Mouse (Mus musculus): ENCODE data around the gene Hps4. TPM values are rescaled to one million over a fixed set of nuclear protein-coding genes. Genes with fewer than 3 reads are reported as not detected.
A peak's percentile ranks its signal among the peaks of the same experiment; 100 is the strongest.

Hps4 gene
- total and polyA plus RNA-seq, 2 experiments from 2014 or later: 32.7 to 45.6 TPM

- WGBS: 67% methylated on average over 10 of the region's 10 CpGs
- no peak for TF ChIP-seq CTCF (IDR thresholded peaks at IDR 0.05; ENCODE audit: low read depth)
- no peak overlapping the region for H3K9ac ChIP-seq (replicated peaks; ENCODE audit: low read length)
- ATAC-seq (no peak), DNase-seq (ENCODE audit: low spot score) (no peak)
- H3K27ac ChIP-seq: no peak overlapping the region
- no peaks in the 10 kb centered on the region for H3K27me3 ChIP-seq (ENCODE audit: insufficient read depth, low read length)
- peaks cover 19% of the 10 kb centered on the region; the same call in 1 of the 2 replicates for H3K36me3 ChIP-seq (ENCODE audit: insufficient read depth, low read length)
- peaks cover 6% of the 10 kb centered on the region; the same call in 1 of the 2 replicates for H3K4me1 ChIP-seq (ENCODE audit: insufficient read depth, low read length)
- H3K4me2 ChIP-seq (ENCODE audit: low read depth, low read length): no peak overlapping the region
- H3K4me3 ChIP-seq (ENCODE audit: low read length): no peak overlapping the region
- 0 out of 2 replicates have a peak, but pooled peaks cover 2% of the 10 kb centered on the region for H3K9me3 ChIP-seq (ENCODE audit: low read length)
These were observed 21.4 kb downstream of the Hps4 start for GRCm38 (mm10) chr5:112364184-112364797.

GRCm38 (mm10) chr5:112366879-112367278, 24.0 kb downstream of the Hps4 start:
- Histone ChIP-seq H3K4me3 (ENCODE audit: low read length) (no peak overlapping the region), H3K27me3 (ENCODE audit: insufficient read depth, low read length) (no peaks in the 10 kb centered on the region), H3K36me3 (ENCODE audit: insufficient read depth, low read length) (peaks cover 19% of the 10 kb centered on the region; the same call in 1 of the 2 replicates), H3K4me2 (ENCODE audit: low read depth, low read length) (no peak overlapping the region), H3K4me1 (ENCODE audit: insufficient read depth, low read length) (peaks cover 27% of the 10 kb centered on the region), H3K9me3 (ENCODE audit: low read length) (0 out of 2 replicates have a peak, but pooled peaks cover 2% of the 10 kb centered on the region), H3K27ac (no peak overlapping the region), H3K9ac (replicated peaks; ENCODE audit: low read length) (no peak overlapping the region)
- TF ChIP-seq CTCF (IDR thresholded peaks at IDR 0.05; ENCODE audit: low read depth): no peak
- DNase-seq (ENCODE audit: low spot score): no peak
- no peak for ATAC-seq
- whole genome bisulfite sequencing: 89% methylated on average over 6 of the region's 6 CpGs

- peak; percentile 38 for TF ChIP-seq CTCF (IDR thresholded peaks at IDR 0.05; ENCODE audit: low read depth)
- no peak for ATAC-seq
These were observed 24.5 kb downstream of the Hps4 start for GRCm38 (mm10) chr5:112367338-112367737.

GRCm38 (mm10) chr5:112367929-112368328, 25.0 kb downstream of the Hps4 start:
- Histone ChIP-seq H3K4me2 (ENCODE audit: low read depth, low read length) (no peak overlapping the region), H3K27ac (peak overlapping the region; percentile 20; the same call in 1 of the 2 replicates), H3K4me3 (ENCODE audit: low read length) (no peak overlapping the region), H3K27me3 (ENCODE audit: insufficient read depth, low read length) (no peaks in the 10 kb centered on the region), H3K9ac (replicated peaks; ENCODE audit: low read length) (no peak overlapping the region), H3K4me1 (ENCODE audit: insufficient read depth, low read length) (peaks cover 37% of the 10 kb centered on the region), H3K9me3 (ENCODE audit: low read length) (no peaks in the 10 kb centered on the region), H3K36me3 (ENCODE audit: insufficient read depth, low read length) (peaks cover 16% of the 10 kb centered on the region; the same call in 1 of the 2 replicates)
- no peak for DNase-seq (ENCODE audit: low spot score)
- no peak for ATAC-seq
- 86% methylated on average over 12 of the region's 12 CpGs for WGBS
- no peak for TF ChIP-seq CTCF (IDR thresholded peaks at IDR 0.05; ENCODE audit: low read depth)

More at GRCm38 (mm10) chr5:112367338-112367737, 24.5 kb downstream of the Hps4 start:
- Histone ChIP-seq H3K9me3 (ENCODE audit: low read length) (no peaks in the 10 kb centered on the region), H3K9ac (replicated peaks; ENCODE audit: low read length) (no peak overlapping the region), H3K27ac (no peak overlapping the region), H3K4me2 (ENCODE audit: low read depth, low read length) (no peak overlapping the region), H3K27me3 (ENCODE audit: insufficient read depth, low read length) (no peaks in the 10 kb centered on the region), H3K4me1 (ENCODE audit: insufficient read depth, low read length) (peaks cover 32% of the 10 kb centered on the region), H3K4me3 (ENCODE audit: low read length) (no peak overlapping the region), H3K36me3 (ENCODE audit: insufficient read depth, low read length) (peaks cover 16% of the 10 kb centered on the region; the same call in 1 of the 2 replicates)
- DNase-seq (ENCODE audit: low spot score): peak; percentile 24
- WGBS: 91% methylated on average over 4 of the region's 4 CpGs

GRCm38 (mm10) chr5:112368666-112369065, 25.8 kb downstream of the Hps4 start:
- Histone ChIP-seq H3K4me2 (ENCODE audit: low read depth, low read length) (no peak overlapping the region), H3K27me3 (ENCODE audit: insufficient read depth, low read length) (no peaks in the 10 kb centered on the region), H3K4me3 (ENCODE audit: low read length) (no peak overlapping the region), H3K9ac (replicated peaks; ENCODE audit: low read length) (0 out of 2 replicates have a peak overlapping the region, but pooled peaks have one; percentile 21), H3K36me3 (ENCODE audit: insufficient read depth, low read length) (peaks cover 14% of the 10 kb centered on the region; the same call in 1 of the 2 replicates), H3K9me3 (ENCODE audit: low read length) (no peaks in the 10 kb centered on the region), H3K4me1 (ENCODE audit: insufficient read depth, low read length) (peaks cover 41% of the 10 kb centered on the region), H3K27ac (peak overlapping the region; percentile 95; the same call in 1 of the 2 replicates)
- peak; percentile 19 for TF ChIP-seq CTCF (IDR thresholded peaks at IDR 0.05; ENCODE audit: low read depth)
- WGBS: 47% methylated on average over 10 of the region's 10 CpGs
- ATAC-seq (peak; percentile 54), DNase-seq (ENCODE audit: low spot score) (peak; percentile 80)

GRCm38 (mm10) chr5:112369326-112369725, 26.4 kb downstream of the Hps4 start:
- Histone ChIP-seq H3K27me3 (ENCODE audit: insufficient read depth, low read length) (no peaks in the 10 kb centered on the region), H3K4me3 (ENCODE audit: low read length) (no peak overlapping the region), H3K27ac (peak overlapping the region; percentile 95), H3K4me2 (ENCODE audit: low read depth, low read length) (no peak overlapping the region), H3K36me3 (ENCODE audit: insufficient read depth, low read length) (peaks cover 15% of the 10 kb centered on the region; the same call in 1 of the 2 replicates), H3K4me1 (ENCODE audit: insufficient read depth, low read length) (peaks cover 41% of the 10 kb centered on the region), H3K9ac (replicated peaks; ENCODE audit: low read length) (0 out of 2 replicates have a peak overlapping the region, but pooled peaks have one; percentile 21), H3K9me3 (ENCODE audit: low read length) (no peaks in the 10 kb centered on the region)
- no peak for TF ChIP-seq CTCF (IDR thresholded peaks at IDR 0.05; ENCODE audit: low read depth)
- DNase-seq (ENCODE audit: low spot score): no peak
- no peak for ATAC-seq
- WGBS: 56% methylated on average over 13 of the region's 13 CpGs
